Mouse (Mus musculus): ENCODE measurements around the gene Ppp1cb. TPM values are rescaled to one million over a fixed set of nuclear protein-coding genes. Genes with fewer than 3 reads are reported as not detected.

Gene Ppp1cb
- total RNA-seq, 2 experiments from 2014 or later: 207 to 426 TPM

DNA sequence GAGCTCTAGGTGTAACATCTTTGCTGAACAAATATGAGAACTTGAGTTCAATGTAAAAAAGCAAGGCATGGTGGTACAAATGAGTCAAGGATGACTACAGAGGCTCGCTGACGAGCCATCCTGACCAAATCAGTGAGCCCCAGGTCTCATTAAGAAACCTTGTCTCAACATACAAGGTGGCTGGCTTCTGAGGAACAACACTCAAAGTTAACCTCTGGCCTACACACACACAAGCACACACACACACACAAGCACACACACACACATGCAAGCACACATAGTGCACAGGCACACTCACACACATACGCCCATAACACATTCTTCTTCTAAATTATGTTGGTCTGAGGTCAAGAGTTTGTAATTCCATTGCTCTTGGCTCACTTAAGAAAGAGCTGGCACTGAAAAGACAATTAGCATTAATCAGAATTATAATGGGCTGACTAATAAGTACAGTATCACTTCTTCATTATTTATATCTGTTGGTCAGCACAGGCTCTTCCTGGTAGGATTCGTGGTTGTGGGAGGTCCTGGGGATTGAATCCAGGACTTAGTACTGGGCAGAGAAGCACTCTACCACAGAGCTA is 16.6 kb upstream of the Ppp1cb start:
- ATAC-seq (replicated peaks; ENCODE audit: low FRiP score, poor library complexity, severe bottlenecking): no peak

DNA sequence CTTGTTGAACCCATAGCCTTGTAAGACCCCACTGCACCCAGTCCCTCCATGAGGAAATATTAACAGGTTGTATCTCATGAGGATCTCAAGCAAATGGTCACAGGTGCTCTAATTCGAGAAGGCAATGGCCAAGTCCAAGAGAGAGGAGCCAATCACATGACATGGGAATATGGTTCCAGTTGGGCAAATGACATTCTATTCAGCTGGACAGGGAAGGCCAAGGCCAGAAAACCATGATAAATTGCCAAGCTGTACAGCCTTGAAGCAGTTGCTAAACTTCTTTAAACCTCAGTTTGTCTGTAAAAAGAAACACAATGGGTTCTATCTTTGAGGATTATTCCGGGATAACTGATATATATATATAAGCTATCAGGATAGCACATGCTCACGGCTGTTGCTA is 14.7 kb upstream of the Ppp1cb start:
- no peak for ATAC-seq (replicated peaks; ENCODE audit: low FRiP score, poor library complexity, severe bottlenecking)

DNA sequence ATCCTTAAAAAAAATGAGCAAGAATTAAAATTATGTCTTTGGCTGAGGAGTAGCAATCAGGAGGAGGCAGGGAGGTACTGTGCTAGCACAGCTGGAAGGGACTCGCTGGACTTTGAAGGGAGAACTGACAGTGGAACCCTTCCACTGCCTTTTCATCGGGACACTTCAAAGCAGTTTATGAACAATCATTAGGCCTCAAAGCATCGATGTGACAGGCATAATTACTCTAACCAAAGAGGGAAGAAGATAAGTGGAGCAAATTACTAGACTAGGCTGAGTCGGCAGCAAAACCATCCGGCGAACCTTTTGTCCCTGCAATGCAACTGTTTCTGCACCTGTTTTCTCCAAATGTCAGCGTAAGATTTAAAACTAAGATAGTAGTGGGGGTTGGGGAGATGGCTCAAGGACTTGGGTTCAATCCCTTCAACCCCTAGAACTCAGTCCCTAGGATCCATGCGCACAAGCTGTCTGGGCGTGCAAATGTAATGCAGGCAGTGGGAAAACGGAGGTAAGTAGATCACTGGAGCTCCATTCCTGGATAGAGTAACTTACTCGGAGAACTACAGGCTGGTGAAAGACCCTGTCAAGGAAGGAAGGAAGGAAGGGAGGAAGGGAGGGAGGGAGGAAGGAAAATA is 13.2 kb upstream of the Ppp1cb start:
- ATAC-seq (replicated peaks; ENCODE audit: low FRiP score, poor library complexity, severe bottlenecking): no peak

DNA sequence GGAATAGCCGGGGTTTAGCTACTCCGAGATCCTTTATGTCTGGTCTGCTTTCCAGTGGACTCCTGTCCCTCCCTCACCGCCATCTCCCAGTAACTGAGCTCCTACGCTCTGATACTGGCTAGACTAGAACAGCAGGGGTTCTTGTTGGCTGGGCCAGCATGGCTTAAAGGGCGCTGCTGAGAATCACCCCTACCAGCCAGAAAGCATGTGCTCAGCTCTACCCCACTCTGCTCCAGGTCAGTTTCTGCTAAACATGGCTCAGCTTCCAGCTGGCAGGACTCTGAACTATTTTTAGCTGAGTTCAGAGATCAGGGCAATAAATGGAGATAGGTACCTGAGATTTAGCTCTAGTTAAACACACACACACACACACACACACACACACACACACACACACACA is 12.2 kb upstream of the Ppp1cb start:
- ATAC-seq (replicated peaks; ENCODE audit: low FRiP score, poor library complexity, severe bottlenecking): no peak

DNA sequence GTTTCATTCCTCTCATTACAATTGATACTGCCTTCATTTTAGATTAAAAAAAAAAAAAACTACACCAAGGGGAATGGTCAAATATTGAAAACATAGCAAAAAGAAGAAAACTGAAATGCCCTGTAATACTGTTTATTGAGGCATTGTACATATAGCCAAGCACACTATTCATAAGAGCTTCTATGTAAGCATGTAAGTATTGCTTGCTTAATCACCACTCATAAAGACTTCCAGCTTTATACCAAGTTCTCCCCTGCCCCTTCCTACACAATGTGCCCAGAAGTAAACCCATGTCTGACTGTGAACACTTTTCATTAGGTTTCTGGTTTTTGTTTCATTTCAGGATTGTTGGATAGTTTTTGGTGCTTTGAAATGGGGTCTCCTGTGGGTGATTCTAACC is 11.8 kb upstream of the Ppp1cb start:
- ATAC-seq (replicated peaks; ENCODE audit: low FRiP score, poor library complexity, severe bottlenecking): no peak

DNA sequence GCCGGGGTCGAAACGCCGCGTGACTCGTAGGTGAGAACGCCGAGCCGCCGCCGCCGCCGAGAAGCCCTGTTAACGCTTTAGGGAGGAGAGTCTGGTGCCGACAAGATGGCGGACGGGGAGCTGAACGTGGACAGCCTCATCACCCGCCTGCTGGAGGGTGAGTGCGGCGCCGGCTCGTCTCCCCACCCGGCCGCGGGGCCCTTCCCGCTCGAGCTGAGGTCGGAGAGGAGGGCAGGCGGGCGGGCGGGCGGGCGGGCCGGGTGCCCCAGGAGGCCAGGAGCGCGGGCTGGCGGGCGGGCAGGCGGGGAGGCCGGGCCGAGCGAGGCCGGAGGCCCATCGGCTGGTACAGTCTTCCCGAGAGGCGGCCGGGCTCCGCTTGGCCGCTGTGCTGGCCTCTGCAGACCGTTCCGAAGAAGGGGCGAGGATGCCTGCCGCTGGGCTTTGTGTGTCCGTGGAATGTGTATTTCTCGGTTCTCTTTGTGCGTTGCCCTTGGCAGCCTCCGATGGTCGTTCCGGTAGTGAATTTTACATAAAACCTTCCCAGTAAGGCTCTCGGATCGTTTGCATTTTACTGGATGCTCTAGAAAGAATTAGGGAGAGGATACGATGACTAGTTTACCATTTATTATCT is 723 bp downstream of the Ppp1cb start:
- peak; percentile 32 for ATAC-seq (replicated peaks; ENCODE audit: low FRiP score, poor library complexity, severe bottlenecking)

DNA sequence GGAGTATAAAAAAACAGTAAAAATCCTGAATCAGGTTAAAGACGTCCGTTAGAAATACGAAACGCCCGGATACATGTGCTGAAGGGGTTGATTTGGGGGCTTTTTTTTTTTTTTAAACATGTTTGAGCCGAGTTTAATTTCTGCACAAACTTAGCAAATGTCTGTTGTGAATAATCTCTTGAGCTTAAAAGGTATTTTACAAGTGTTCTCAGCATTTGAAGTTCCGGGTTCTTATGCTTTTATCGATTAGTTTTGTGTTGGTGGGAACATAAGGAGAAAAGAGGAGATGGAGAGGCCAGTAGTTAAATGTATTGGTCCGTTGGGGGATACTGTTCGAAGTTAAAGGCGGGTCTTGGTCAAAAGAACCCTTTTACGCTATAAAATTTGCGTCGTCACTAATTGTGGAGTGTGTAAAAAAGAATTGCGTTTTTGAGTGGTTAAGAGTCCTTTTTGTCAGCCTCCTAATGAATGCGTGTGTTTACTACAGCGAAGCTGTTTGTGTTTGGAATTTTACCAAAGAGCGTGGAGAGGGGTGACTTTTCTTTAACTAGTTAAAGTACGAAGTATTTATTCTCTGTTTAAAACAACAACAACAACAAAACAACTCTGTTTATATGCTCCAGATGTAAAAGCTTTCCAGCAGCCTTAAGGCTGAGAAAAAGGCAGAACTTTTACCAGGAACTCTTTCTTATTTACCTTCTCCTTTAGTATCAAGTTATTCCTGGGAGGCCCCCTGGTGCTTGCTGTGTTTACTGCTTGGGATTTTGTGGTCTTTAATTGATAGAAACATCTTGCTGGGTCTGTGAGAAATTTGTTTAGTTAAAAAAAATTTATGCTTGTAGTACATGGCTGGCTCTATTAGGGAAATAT is 1.5 kb downstream of the Ppp1cb start:
- ATAC-seq (replicated peaks; ENCODE audit: low FRiP score, poor library complexity, severe bottlenecking): peak; percentile 67

DNA sequence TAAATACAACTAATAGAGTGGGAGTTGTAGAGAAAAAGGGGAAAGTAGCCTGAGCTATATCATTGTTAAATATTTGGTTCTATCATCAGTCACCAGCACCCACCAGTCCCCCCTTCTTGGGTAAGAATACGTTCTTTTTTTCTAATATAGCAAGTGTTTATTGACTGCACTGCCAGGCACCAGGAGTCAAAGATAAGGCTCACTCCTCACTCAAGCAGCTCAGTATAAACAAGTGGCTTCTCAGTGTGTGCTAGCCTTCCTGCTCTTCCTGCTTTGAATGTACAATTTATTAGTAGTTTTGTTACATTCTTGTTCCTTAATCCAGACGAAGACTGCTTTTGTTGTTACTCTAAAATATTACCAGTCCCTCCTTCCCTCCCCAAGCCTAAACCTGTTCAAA is 2.3 kb downstream of the Ppp1cb start:
- ATAC-seq (replicated peaks; ENCODE audit: low FRiP score, poor library complexity, severe bottlenecking): 0 out of 2 replicates have a peak, but pooled peaks have one; percentile 48

DNA sequence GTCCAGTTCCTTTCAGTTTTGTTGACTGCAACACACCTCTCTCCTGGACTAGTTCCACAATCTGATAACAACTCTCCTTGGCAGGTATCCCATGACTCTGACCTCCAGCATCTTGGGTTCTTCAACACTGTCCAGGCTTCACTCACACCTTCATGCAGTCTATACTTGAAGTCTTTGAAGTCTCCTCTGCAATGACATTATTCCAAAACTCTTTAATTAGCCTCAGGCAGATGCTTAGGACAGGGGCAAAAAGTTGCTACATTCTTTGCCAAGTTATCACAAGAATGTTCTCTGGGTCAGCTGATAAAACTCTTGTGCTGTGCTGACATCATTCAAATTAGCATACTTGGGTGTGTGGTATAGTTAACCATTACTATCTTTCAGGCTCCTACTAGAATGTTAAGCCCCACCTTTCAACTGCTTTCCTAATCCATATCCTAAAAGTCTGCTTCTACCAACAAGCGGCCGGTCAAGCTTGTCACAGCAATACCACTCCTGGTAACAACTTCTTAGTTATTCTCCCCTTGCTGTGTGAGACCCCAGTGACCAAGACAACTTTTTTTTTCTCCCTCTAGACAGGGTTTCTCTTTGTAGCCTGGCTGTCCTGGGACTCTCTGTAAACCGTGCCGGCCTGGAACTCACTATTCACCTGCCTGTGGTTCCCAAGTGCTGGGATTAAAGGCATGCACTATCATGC is 13.8 kb downstream of the Ppp1cb start:
- peak; percentile 97 for ATAC-seq (replicated peaks; ENCODE audit: low FRiP score, poor library complexity, severe bottlenecking)

DNA sequence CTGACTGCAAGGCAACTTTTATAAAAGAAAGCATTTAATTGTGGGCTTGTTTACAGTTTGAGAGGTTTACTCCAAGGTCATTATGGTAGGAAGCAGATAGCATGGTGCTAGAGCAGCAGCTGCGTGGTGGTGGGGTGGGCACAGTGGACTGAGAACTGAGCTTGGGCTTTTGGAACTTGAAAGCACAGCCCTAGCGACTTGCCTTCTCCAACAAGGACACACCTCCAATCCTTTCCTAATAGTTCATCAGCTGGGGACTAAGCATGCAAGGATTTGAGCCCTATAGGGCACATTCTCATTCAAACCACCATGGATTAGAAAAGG is 14.3 kb downstream of the Ppp1cb start:
- peak; percentile 50 for ATAC-seq (replicated peaks; ENCODE audit: low FRiP score, poor library complexity, severe bottlenecking)

DNA sequence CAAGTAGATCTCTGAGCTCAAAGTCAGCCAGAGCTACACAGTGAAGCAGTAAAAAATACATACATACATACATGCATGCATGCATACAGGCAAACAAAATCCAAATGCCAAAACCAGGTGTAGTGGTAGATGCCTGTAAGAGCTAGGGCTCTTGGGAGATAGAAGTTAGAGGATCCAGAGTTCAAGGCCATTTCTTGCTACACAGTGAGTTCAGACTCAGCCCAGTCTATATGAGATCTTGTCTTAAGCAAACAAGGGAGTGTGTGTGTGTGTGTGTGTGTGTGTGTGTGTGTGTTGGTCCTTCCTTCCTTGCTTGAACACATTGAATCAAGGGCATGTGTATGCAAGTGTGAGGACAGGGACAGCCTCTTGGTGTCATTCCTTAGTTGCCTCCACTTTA is 17.9 kb downstream of the Ppp1cb start:
- no peak for ATAC-seq (replicated peaks; ENCODE audit: low FRiP score, poor library complexity, severe bottlenecking)

DNA sequence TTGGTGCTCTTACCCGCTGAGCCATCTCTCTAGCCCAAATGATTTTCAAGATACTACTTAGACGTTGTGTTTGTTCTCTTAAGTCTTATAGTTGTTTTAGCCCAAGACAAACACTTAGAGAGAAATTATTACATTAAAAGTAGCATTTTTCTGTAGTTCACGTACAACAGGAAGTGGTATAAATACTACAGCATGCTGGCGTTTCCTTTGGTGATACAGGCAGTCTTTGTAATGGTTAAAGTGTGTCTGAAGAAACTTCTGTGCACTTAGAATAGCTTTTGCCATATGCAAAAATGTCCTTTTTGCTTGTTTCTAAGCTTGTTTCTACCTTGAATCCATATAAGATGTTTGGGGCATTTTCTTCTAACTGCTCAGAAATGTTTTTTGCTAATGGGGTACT is 20.3 kb downstream of the Ppp1cb start:
- ATAC-seq (replicated peaks; ENCODE audit: low FRiP score, poor library complexity, severe bottlenecking): no peak

DNA sequence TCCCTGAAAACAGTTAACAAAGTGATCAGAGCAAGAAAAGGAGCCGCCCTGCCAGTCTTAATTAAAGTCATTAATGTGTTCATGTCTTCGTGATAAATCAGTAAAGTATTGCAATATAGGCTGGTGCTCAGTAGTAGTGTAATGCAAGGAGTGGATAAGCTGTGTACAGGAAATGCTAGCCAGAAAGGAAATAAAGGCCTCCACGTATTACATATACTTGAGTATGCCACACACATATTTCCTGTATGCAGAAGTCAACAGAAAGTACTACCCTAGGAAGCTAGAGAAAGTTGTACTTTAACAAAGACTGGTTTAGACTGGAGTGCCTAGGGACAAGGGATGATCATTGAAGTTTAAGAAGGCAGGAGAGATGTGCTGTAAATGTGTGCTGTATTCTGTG is 26.8 kb downstream of the Ppp1cb start:
- ATAC-seq (replicated peaks; ENCODE audit: low FRiP score, poor library complexity, severe bottlenecking): no peak

DNA sequence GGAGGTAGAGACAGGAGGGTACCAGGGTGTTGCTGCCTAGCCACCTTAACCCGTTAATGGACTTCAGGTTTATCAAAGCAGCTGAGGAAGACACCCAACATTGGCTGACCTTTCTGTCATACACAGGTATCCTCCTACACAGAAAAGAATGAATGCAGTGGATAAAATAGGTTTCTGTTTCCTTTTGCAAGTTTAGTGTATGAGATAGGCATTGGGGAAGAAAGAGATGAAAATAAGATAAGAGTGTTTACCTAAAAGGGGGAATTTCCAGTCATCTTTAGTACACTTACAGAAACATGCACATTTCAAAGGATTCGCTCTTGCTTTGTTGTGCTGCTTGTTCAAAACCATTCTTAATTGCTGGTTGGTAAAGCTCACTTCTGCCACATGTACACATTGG is 29.4 kb downstream of the Ppp1cb start:
- ATAC-seq (replicated peaks; ENCODE audit: low FRiP score, poor library complexity, severe bottlenecking): no peak

DNA sequence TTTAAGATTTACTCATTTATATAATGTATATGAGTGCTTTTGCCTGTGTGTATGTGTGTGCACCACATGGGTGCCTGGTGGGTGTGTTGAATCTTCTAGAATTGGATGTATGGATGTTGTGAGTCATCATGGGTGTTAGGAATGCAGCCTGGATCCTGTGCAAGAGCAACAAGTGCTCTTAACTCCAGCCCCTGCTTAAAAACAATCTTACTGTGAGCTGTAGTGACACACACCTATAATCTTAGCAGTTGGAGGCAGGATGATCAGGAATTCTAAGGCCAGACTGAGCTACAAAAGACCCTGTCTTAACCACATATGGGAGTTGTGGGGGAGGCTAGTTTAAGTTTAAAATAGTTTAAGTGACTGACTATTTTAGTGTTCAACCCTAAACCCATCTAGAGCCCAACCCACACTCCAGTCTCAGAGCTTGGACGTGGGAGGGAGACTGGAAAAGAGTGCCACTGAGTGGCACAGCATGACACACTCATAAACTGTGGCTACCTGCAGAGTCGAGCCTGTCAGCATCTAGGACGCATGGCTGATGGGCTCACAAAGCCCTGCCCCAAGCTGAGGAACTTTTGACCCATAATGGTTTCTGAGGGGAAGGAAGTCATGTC is 35.5 kb downstream of the Ppp1cb start:
- ATAC-seq (replicated peaks; ENCODE audit: low FRiP score, poor library complexity, severe bottlenecking): no peak

DNA sequence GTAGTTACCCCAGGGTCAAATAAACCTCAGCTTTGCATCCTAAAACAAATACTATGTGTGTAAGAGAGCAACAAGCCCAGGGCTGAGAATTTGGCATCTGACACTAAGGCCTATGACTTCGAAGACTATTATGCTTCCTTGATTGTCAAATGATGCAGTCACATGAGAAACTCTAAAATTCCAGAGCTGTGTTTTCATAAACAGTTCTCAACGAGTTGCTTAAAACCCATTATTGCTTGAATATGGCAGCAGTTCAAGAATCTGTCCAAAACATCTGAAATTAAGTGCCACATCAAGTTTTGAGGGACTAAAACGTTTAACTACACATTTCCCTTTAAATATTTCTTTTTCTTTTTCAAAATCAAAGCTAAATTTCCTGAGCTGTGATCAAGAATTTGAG is 50.1 kb downstream of the Ppp1cb start:
- no peak for ATAC-seq (replicated peaks; ENCODE audit: low FRiP score, poor library complexity, severe bottlenecking)

DNA sequence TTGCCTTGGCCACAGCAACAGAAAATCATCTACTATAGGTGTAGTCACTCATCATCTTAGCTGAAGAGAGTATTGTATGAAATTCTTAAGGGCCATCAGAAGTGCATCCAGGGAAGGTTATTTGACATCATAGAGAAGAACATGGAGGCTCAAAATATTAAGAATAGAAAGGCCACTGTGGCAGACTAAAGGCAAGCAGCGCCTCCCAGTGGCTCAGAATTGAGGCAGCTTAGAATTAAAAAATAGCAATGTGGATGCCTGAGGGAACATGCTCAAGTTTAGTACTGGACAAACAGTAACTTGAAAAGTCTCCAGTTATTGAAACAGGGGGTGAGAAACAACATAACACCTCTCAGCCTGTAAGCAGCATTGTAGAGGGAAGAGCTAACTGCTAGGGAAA is 61.7 kb downstream of the Ppp1cb start:
- no peak for ATAC-seq (replicated peaks; ENCODE audit: low FRiP score, poor library complexity, severe bottlenecking)

DNA sequence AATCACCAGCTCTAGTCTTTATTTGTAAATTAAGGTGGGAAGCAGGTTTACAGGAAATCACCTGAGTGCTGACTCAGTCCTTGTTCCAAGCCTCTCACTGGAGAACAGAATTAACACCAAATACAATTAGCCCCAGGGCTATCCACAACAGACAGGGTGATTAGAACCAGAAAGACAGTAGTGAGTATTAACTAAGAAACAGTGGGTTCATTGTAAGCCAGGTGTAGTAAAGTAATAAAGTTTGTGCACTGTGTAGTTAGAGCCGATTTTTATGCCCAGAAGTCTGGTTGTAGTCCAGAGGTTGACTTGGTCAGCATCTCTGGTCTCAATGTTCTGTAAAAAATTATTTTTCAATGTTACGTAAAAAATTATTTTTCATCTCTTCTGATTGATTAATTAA is 90.8 kb downstream of the Ppp1cb start:
- ATAC-seq (replicated peaks; ENCODE audit: low FRiP score, poor library complexity, severe bottlenecking): no peak

DNA sequence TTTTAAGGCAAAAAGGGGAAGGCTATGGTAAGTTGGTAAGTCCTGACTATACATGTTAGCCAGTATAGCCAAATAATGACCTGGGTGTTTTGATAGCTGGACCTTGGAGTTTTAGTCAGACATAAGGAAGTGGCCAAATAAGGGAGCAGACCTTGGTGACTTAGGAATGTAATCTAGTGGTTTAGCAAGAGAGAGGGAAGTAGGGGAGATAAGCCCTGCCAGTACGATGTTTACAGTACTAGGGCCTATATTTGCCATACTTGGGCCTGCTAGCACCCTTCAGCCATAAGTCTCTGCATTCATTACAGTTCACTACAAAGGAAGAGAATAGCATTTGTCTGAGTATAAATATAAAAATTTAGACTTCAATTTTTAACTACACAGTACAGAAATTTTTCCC is 106.1 kb downstream of the Ppp1cb start:
- ATAC-seq (replicated peaks; ENCODE audit: low FRiP score, poor library complexity, severe bottlenecking): no peak

Data from erythroid progenitor cell, adult 5-6 weeks (primary cell).